Comparison of ENCODE assay signal across 9 mouse cellular contexts in genomic region chr3:51396219-51397068, GRCm38 (mm10). TPM values are rescaled to one million over a fixed set of nuclear protein-coding genes. Genes with fewer than 3 reads are reported as not detected.
DNase-seq lines count a peak whose midpoint lies in the region; TF ChIP-seq lines count a peak whose summit lies in the region.
"Had no signal": no experiment of that assay in that cellular context is flagged by ENCODE, and none has a peak within 500 bp of the region (broad histone marks: within the 10 kb centered on the region; RNA-seq: fewer than 3 reads in every experiment).

Gene Mgarp, minus strand, starts transcription at chr3:51396738.

- peak within 1 kb of the TSS; percentile 78 for H3K9ac ChIP-seq in ES-E14 (ENCODE audit: insufficient read depth, low read depth, low read length, poor library complexity, severe bottlenecking)

- H3K27ac ChIP-seq in ES-E14 (ENCODE audit: insufficient read depth, low read depth, low read length, poor library complexity, severe bottlenecking): no peak within 1 kb of the TSS
- peak within 1 kb of the TSS; percentile 75 for H3K27ac ChIP-seq in forebrain, embryonic 10.5 days
- peak within 1 kb of the TSS; percentile 75 for H3K27ac ChIP-seq in limb, embryonic 10.5 days
- H3K27ac ChIP-seq in midbrain, embryonic 10.5 days (replicated peaks): peak within 1 kb of the TSS; percentile 83

- H3K4me3 ChIP-seq in ES-E14 (ENCODE audit: insufficient read depth in 1 of 2, low read depth in 1 of 2, low read length in 2 of 2, poor library complexity in 1 of 2, severe bottlenecking in 1 of 2): peak within 1 kb of the TSS; percentile 70 to 79
- H3K4me3 ChIP-seq in forebrain, embryonic 10.5 days: peak within 1 kb of the TSS; percentile 56
- peak within 1 kb of the TSS; percentile 60 for H3K4me3 ChIP-seq in limb, embryonic 10.5 days
- peak within 1 kb of the TSS; percentile 60 for H3K4me3 ChIP-seq in midbrain, embryonic 10.5 days

- H3K4me1 ChIP-seq in ES-E14 (ENCODE audit: control insufficient read depth in 2 of 2, insufficient read depth in 2 of 2, low read length in 2 of 2, poor library complexity in 1 of 2): peaks cover 6 to 16% of the 10 kb centered on the region in 2 experiments; a peak in 3 of 4 replicates
- H3K4me1 ChIP-seq in forebrain, embryonic 10.5 days: peaks cover 36% of the 10 kb centered on the region
- H3K4me1 ChIP-seq in limb, embryonic 10.5 days: peaks cover 14% of the 10 kb centered on the region
- peaks cover 43% of the 10 kb centered on the region for H3K4me1 ChIP-seq in midbrain, embryonic 10.5 days

- H3K27me3 ChIP-seq in forebrain, embryonic 10.5 days (ENCODE audit: poor library complexity, severe bottlenecking): peaks cover 49% of the 10 kb centered on the region
- peaks cover 48% of the 10 kb centered on the region for H3K27me3 ChIP-seq in limb, embryonic 10.5 days (ENCODE audit: low read depth, poor library complexity, severe bottlenecking)
- peaks cover 38% of the 10 kb centered on the region for H3K27me3 ChIP-seq in midbrain, embryonic 10.5 days (ENCODE audit: low read depth, poor library complexity, severe bottlenecking)

- in situ Hi-C loops in ES-E14 (cut with MboI; ENCODE audit: low sequenced_read_pairs in 2 of 2, unreplicated experiment in 2 of 2): no loop called here

- WGBS in forebrain, embryonic 10.5 days: 2% methylated on average over 41 of the region's 41 CpGs
- 2% methylated on average over 41 of the region's 41 CpGs for WGBS in limb, embryonic 10.5 days
- 3% methylated on average over 41 of the region's 41 CpGs for WGBS in midbrain, embryonic 10.5 days

- no peaks in the 10 kb centered on the region for H3K36me3 ChIP-seq in ES-E14 (ENCODE audit: control insufficient read depth, insufficient read depth, low read length, poor library complexity, severe bottlenecking)
- no peaks in the 10 kb centered on the region for H3K36me3 ChIP-seq in forebrain, embryonic 10.5 days (replicated peaks)
- no peaks in the 10 kb centered on the region for H3K36me3 ChIP-seq in limb, embryonic 10.5 days
- H3K36me3 ChIP-seq in midbrain, embryonic 10.5 days: no peaks in the 10 kb centered on the region

- peak; percentile 87 for DNase-seq in ES-E14 (ENCODE audit: low read depth, low spot score)
- peak; percentile 93 to 96 for DNase-seq in adrenal gland, postnatal 36 days
- peak; percentile 76 for DNase-seq in forebrain, embryonic 10.5 days (ENCODE audit: extremely low spot score, low spot score)
- peak; percentile 68 to 75 for DNase-seq in heart, postnatal 14 days
- peak; percentile 85 for DNase-seq in limb, embryonic 10.5 days (ENCODE audit: low spot score)
- DNase-seq in midbrain, embryonic 10.5 days (ENCODE audit: low spot score): peak; percentile 84
- peak; percentile 41 to 67 for DNase-seq in spleen, postnatal 10 days (ENCODE audit: low spot score in 2 of 2)
- no peak for DNase-seq in left cerebral cortex, adult 9 months (ENCODE audit: low spot score in 2 of 2)

- intact Hi-C loops in heart, postnatal 14 days (cut with DNase I): loop anchor here (1.0 kb wide), 1 partner anchor 20 kb away; no protein-coding TSS in a partner anchor

- H3K9me3 ChIP-seq in ES-E14 (ENCODE audit: control insufficient read depth, insufficient read depth, low read depth, low read length): no peaks in the 10 kb centered on the region
- no peaks in the 10 kb centered on the region for H3K9me3 ChIP-seq in forebrain, embryonic 10.5 days
- no peaks in the 10 kb centered on the region for H3K9me3 ChIP-seq in limb, embryonic 10.5 days (replicated peaks)
- H3K9me3 ChIP-seq in midbrain, embryonic 10.5 days (replicated peaks): no peaks in the 10 kb centered on the region

TF ChIP-seq in ES-E14, 5 proteins besides CTCF, POLR2A, EP300 and RAD21:
- TF ChIP-seq ZNF384 (IDR thresholded peaks at IDR 0.05; ENCODE audit: low read depth, low read length): no peak
- no peak for TF ChIP-seq CHD2 (IDR thresholded peaks at IDR 0.05; ENCODE audit: low read depth, low read length)
- no peak for TF ChIP-seq MAFK (IDR thresholded peaks at IDR 0.05; ENCODE audit: insufficient read depth, low read depth, low read length)
- no peak for TF ChIP-seq HCFC1 (IDR thresholded peaks at IDR 0.05; ENCODE audit: borderline replicate concordance, insufficient read depth, low read length)
- TF ChIP-seq ZC3H11A (IDR thresholded peaks at IDR 0.05; ENCODE audit: borderline replicate concordance, low read depth, low read length): no peak

RNA-seq across cellular contexts. Expression of gene Mgarp, which starts in this region (rescaled TPM):
- 12.5 and 17.5 TPM in 2 replicates for total RNA-seq in ES-E14 (2012; rRNA removed)
- 1,000 to 10,000 TPM in 1 of 2 experiments, 100 to 1,000 TPM in 1; 736 to 1,311 TPM for total RNA-seq in adrenal gland, postnatal 36 days (2021)
- polyA plus RNA-seq in forebrain, embryonic 10.5 days (2016; fragmentation: Nextera tagmentation; extraction: Ambion mirVana): 8.4 and 12.8 TPM in 2 replicates
- total RNA-seq in heart, postnatal 14 days (2021): under 1 TPM; 0.33 to 0.34 TPM
- polyA plus RNA-seq in limb, embryonic 10.5 days (2016; fragmentation: Nextera tagmentation; extraction: Ambion mirVana): 3.8 and 4.9 TPM in 2 replicates
- 35.9 and 39.2 TPM in 2 replicates for polyA plus RNA-seq in midbrain, embryonic 10.5 days (2016; fragmentation: Nextera tagmentation; extraction: Ambion mirVana)
- total RNA-seq: layer of hippocampus, postnatal 14 days had no signal

Comparison
In these comparisons a context has a peak if more than half of its experiments do, and no peak if none do; other contexts are left out.
1. RNA of gene Mgarp (total RNA-seq): 736 to 1,311 TPM in adrenal gland, postnatal 36 days; 12.5 to 17.5 TPM in ES-E14 and 0.33 to 0.34 TPM in heart, postnatal 14 days; every median in the first group is over 10 times any median in the second.
2. Peak in DNase-seq in heart, postnatal 14 days; RNA of the gene not detected or under 1 TPM.
3. DNase-seq: peak in ES-E14 (single experiment), adrenal gland, postnatal 36 days (2 of 2), forebrain, embryonic 10.5 days (single experiment), limb, embryonic 10.5 days (single experiment), midbrain, embryonic 10.5 days (single experiment) and spleen, postnatal 10 days (2 of 2); none in left cerebral cortex, adult 9 months (0 of 2).
4. Peak in every context shown above with its lines, with median percentiles within 50 percentile points of each other: H3K4me3 ChIP-seq.